ENCODE assay signal across 9 mouse cellular contexts in genomic region chr8:3467886-3468545, GRCm38 (mm10). TPM values are rescaled to one million over a fixed set of nuclear protein-coding genes. Genes with fewer than 3 reads are reported as not detected.
DNase-seq lines count a peak whose midpoint lies in the region; ATAC-seq and TF ChIP-seq lines count a peak whose summit lies in the region.
"Had no signal": no experiment of that assay in that cellular context is flagged by ENCODE, and none has a peak within 500 bp of the region (broad histone marks: within the 10 kb centered on the region; RNA-seq: fewer than 3 reads in every experiment).

No protein-coding gene starts in this region.

- 50% methylated on average over 9 of the region's 9 CpGs for WGBS in embryonic facial prominence, embryonic 15.5 days
- 56% methylated on average over 9 of the region's 9 CpGs for WGBS in limb, embryonic 10.5 days
- WGBS in olfactory bulb, adult 2 months = 51% methylated on average over 9 of the region's 9 CpGs

- H3K27ac ChIP-seq in embryonic facial prominence, embryonic 15.5 days (replicated peaks) = peak overlapping the region; percentile 76
- peak overlapping the region; percentile 96 for H3K27ac ChIP-seq in limb, embryonic 10.5 days
- H3K27ac ChIP-seq in olfactory bulb, adult 2 months (ENCODE audit: insufficient read depth, low read depth, low read length) = no peak overlapping the region; the same call in 1 of the 2 replicates

- peak overlapping the region; percentile 95 for H3K4me3 ChIP-seq in megakaryocyte, embryonic 14.5 days (replicated peaks)
- H3K4me3 ChIP-seq in embryonic facial prominence, embryonic 15.5 days (replicated peaks) = peak overlapping the region; percentile 46
- H3K4me3 ChIP-seq in limb, embryonic 10.5 days = peak overlapping the region; percentile 61
- H3K4me3 ChIP-seq in olfactory bulb, adult 2 months (ENCODE audit: insufficient read depth, low read depth, low read length) = peak overlapping the region; percentile 68

- peak; percentile 38 for DNase-seq in limb, embryonic 10.5 days (ENCODE audit: low spot score)
- DNase-seq in spleen, postnatal 10 days (ENCODE audit: low spot score in 2 of 2) = no peak
- DNase-seq in gastrocnemius, postnatal 4 days (ENCODE audit: low spot score in 2 of 2) = no peak
- no peak for DNase-seq in layer of hippocampus, adult 9-10 months (ENCODE audit: low spot score)

- peaks cover 19% of the 10 kb centered on the region for H3K36me3 ChIP-seq in megakaryocyte, embryonic 14.5 days (replicated peaks; ENCODE audit: low read length)
- no peaks in the 10 kb centered on the region for H3K36me3 ChIP-seq in embryonic facial prominence, embryonic 15.5 days
- H3K36me3 ChIP-seq in limb, embryonic 10.5 days = no peaks in the 10 kb centered on the region

- ATAC-seq in megakaryocyte, adult 5-6 weeks (ENCODE audit: poor library complexity, severe bottlenecking) = no peak
- no peak for ATAC-seq in embryonic facial prominence, embryonic 15.5 days (ENCODE audit: insufficient number of reproducible peaks, low FRiP score, low TSS enrichment, low read depth)

- peaks cover 4% of the 10 kb centered on the region for H3K27me3 ChIP-seq in megakaryocyte, embryonic 14.5 days (replicated peaks)
- H3K27me3 ChIP-seq in embryonic facial prominence, embryonic 15.5 days = no peaks in the 10 kb centered on the region
- no peaks in the 10 kb centered on the region for H3K27me3 ChIP-seq in limb, embryonic 10.5 days (ENCODE audit: low read depth, poor library complexity, severe bottlenecking)

- H3K9me3 ChIP-seq in megakaryocyte, embryonic 14.5 days = no peaks in the 10 kb centered on the region
- no peaks in the 10 kb centered on the region for H3K9me3 ChIP-seq in embryonic facial prominence, embryonic 15.5 days (replicated peaks)
- H3K9me3 ChIP-seq in limb, embryonic 10.5 days (replicated peaks) = no peaks in the 10 kb centered on the region

- TF ChIP-seq CTCF in olfactory bulb, adult 2 months (IDR thresholded peaks at IDR 0.05; ENCODE audit: insufficient read depth, low read depth, low read length) = no peak

- no peak for TF ChIP-seq POLR2A in olfactory bulb, adult 2 months (IDR thresholded peaks at IDR 0.05; ENCODE audit: insufficient read depth, low read depth, low read length)

- H3K4me2 ChIP-seq in embryonic facial prominence, embryonic 15.5 days (replicated peaks) = peak overlapping the region; percentile 59

- peaks cover 27% of the 10 kb centered on the region for H3K4me1 ChIP-seq in megakaryocyte, embryonic 14.5 days
- peaks cover 9% of the 10 kb centered on the region for H3K4me1 ChIP-seq in embryonic facial prominence, embryonic 15.5 days
- peaks cover 13% of the 10 kb centered on the region for H3K4me1 ChIP-seq in limb, embryonic 10.5 days
- no peaks in the 10 kb centered on the region for H3K4me1 ChIP-seq in olfactory bulb, adult 2 months (ENCODE audit: control insufficient read depth, insufficient read depth, low read length)

- H3K9ac ChIP-seq in embryonic facial prominence, embryonic 15.5 days = peak overlapping the region; percentile 47

RNA-seq across cellular contexts. Expression of gene Pex11g, which starts 0.5 kb away (rescaled TPM):
- polyA plus RNA-seq in megakaryocyte, embryonic 14.5 days (2012; ENCODE audit: insufficient read depth, low replicate concordance) = 2.8 and 3.7 TPM in 2 replicates
- total RNA-seq in megakaryocyte, adult 5-6 weeks (2015) = 0.20 and 0.32 TPM in 2 replicates
- 0.99 TPM in 1 of 2 replicates, not detected in the other for total RNA-seq in megakaryocyte, adult 5-6 weeks (2017)
- polyA plus RNA-seq in embryonic facial prominence, embryonic 15.5 days (2015; fragmentation: Nextera tagmentation; extraction: Ambion mirVana) = 5.9 and 9.7 TPM in 2 replicates
- 6.3 and 7.6 TPM in 2 replicates for polyA plus RNA-seq in limb, embryonic 10.5 days (2016; fragmentation: Nextera tagmentation; extraction: Ambion mirVana)
- polyA plus RNA-seq in olfactory bulb, adult 2 months (2012; ENCODE audit: insufficient read depth, insufficient read length, low replicate concordance, missing spikeins) = not detected in 2 replicates
- 1 to 10 TPM; 3.1 to 5.9 TPM for total RNA-seq in gastrocnemius, postnatal 4 days (2021)

RNA-seq across cellular contexts. Expression of gene Tex45, which starts 2.6 kb away (rescaled TPM):
- not detected in 2 replicates for polyA plus RNA-seq in megakaryocyte, embryonic 14.5 days (2012; ENCODE audit: insufficient read depth, low replicate concordance)
- total RNA-seq in megakaryocyte, adult 5-6 weeks (2015) = not detected in 2 replicates
- not detected in 2 replicates for total RNA-seq in megakaryocyte, adult 5-6 weeks (2017)
- not detected in 2 replicates for polyA plus RNA-seq in embryonic facial prominence, embryonic 15.5 days (2015; fragmentation: Nextera tagmentation; extraction: Ambion mirVana)
- polyA plus RNA-seq in limb, embryonic 10.5 days (2016; fragmentation: Nextera tagmentation; extraction: Ambion mirVana) = not detected in 2 replicates
- polyA plus RNA-seq in olfactory bulb, adult 2 months (2012; ENCODE audit: insufficient read depth, insufficient read length, low replicate concordance, missing spikeins) = not detected in 2 replicates
- total RNA-seq in gastrocnemius, postnatal 4 days (2021) = under 1 TPM in 1 of 2 experiments, not detected in 1; 0.16 TPM
- total RNA-seq: common myeloid progenitor, adult 5-6 weeks had no signal

RNA-seq across cellular contexts. Expression of gene Zfp358, which starts 24.9 kb away (rescaled TPM):
- 19.3 and 36.7 TPM in 2 replicates for polyA plus RNA-seq in megakaryocyte, embryonic 14.5 days (2012; ENCODE audit: insufficient read depth, low replicate concordance)
- total RNA-seq in megakaryocyte, adult 5-6 weeks (2015) = 6.7 and 7.9 TPM in 2 replicates
- 2.4 and 3.3 TPM in 2 replicates for total RNA-seq in megakaryocyte, adult 5-6 weeks (2017)
- polyA plus RNA-seq in embryonic facial prominence, embryonic 15.5 days (2015; fragmentation: Nextera tagmentation; extraction: Ambion mirVana) = 48.6 and 53.1 TPM in 2 replicates
- 71.3 and 80.8 TPM in 2 replicates for polyA plus RNA-seq in limb, embryonic 10.5 days (2016; fragmentation: Nextera tagmentation; extraction: Ambion mirVana)
- polyA plus RNA-seq in olfactory bulb, adult 2 months (2012; ENCODE audit: insufficient read depth, insufficient read length, low replicate concordance, missing spikeins) = not detected in 2 replicates
- total RNA-seq in gastrocnemius, postnatal 4 days (2021) = 10 to 100 TPM; 22.3 to 23.6 TPM

RNA-seq across cellular contexts. Expression of gene Mcoln1, which starts 32.2 kb away (rescaled TPM):
- 142 and 183 TPM in 2 replicates for polyA plus RNA-seq in megakaryocyte, embryonic 14.5 days (2012; ENCODE audit: insufficient read depth, low replicate concordance)
- total RNA-seq in megakaryocyte, adult 5-6 weeks (2015) = 20.1 and 22.7 TPM in 2 replicates
- total RNA-seq in megakaryocyte, adult 5-6 weeks (2017) = 32.9 and 42.3 TPM in 2 replicates
- polyA plus RNA-seq in embryonic facial prominence, embryonic 15.5 days (2015; fragmentation: Nextera tagmentation; extraction: Ambion mirVana) = 55.4 and 65.7 TPM in 2 replicates
- polyA plus RNA-seq in limb, embryonic 10.5 days (2016; fragmentation: Nextera tagmentation; extraction: Ambion mirVana) = 59.4 and 71.5 TPM in 2 replicates
- polyA plus RNA-seq in olfactory bulb, adult 2 months (2012; ENCODE audit: insufficient read depth, insufficient read length, low replicate concordance, missing spikeins) = 296 TPM in 1 of 2 replicates, not detected in the other
- 10 to 100 TPM; 22.8 to 26.7 TPM for total RNA-seq in gastrocnemius, postnatal 4 days (2021)

RNA-seq across cellular contexts. Expression of gene Pnpla6, which starts 47.2 kb away (rescaled TPM):
- polyA plus RNA-seq in megakaryocyte, embryonic 14.5 days (2012; ENCODE audit: insufficient read depth, low replicate concordance) = 13.8 and 16.2 TPM in 2 replicates
- 9.5 and 13.9 TPM in 2 replicates for total RNA-seq in megakaryocyte, adult 5-6 weeks (2015)
- total RNA-seq in megakaryocyte, adult 5-6 weeks (2017) = 9.2 and 15.6 TPM in 2 replicates
- polyA plus RNA-seq in embryonic facial prominence, embryonic 15.5 days (2015; fragmentation: Nextera tagmentation; extraction: Ambion mirVana) = 23.8 and 24.3 TPM in 2 replicates
- 17.7 and 21.1 TPM in 2 replicates for polyA plus RNA-seq in limb, embryonic 10.5 days (2016; fragmentation: Nextera tagmentation; extraction: Ambion mirVana)
- polyA plus RNA-seq in olfactory bulb, adult 2 months (2012; ENCODE audit: insufficient read depth, insufficient read length, low replicate concordance, missing spikeins) = not detected in 2 replicates
- 10 to 100 TPM; 15.8 to 20.6 TPM for total RNA-seq in gastrocnemius, postnatal 4 days (2021)

Comparison
In these comparisons a context has a peak if more than half of its experiments do, and no peak if none do; other contexts are left out.
1. RNA of gene Zfp358, which starts 24.9 kb away (polyA plus RNA-seq): 71.3 to 80.8 TPM in limb, embryonic 10.5 days, 48.6 to 53.1 TPM in embryonic facial prominence, embryonic 15.5 days and 19.3 to 36.7 TPM in megakaryocyte, embryonic 14.5 days; not detected in olfactory bulb, adult 2 months; every median in the first group is over 10 times any median in the second.
2. Peak in every context shown above with its lines, with median percentiles within 50 percentile points of each other: H3K4me3 ChIP-seq.